Mouse (Mus musculus) liver, postnatal 0 days (tissue): Measurements from ENCODE around the gene Hivep3.

Experiments
- CTCF ChIP-seq: sonication (generic); IDR thresholded peaks from 2 replicates; pipeline ENCODE4 v1.5.1; 2016; ENCODE audit warnings: antibody characterized with exemption, low read depth
- EP300 ChIP-seq: IDR thresholded peaks from 2 replicates; pipeline ENCODE4 v1.6.1; 2016; ENCODE audit warnings: antibody characterized with exemption, low read depth, mild to moderate bottlenecking

GRCm38 (mm10) chr4:119904296-119904695, 170.7 kb downstream of the Hivep3 start:
- TF ChIP-seq CTCF (no peak), EP300 (no peak)
